Mouse (Mus musculus) heart, adult 11 months (tissue): ENCODE data around the gene Creb3l2.
A peak's percentile ranks its signal among the peaks of the same experiment; 100 is the strongest.

Experiments used
- DNase-seq: peaks from one replicate; pipeline ENCODE4 v3.0.0; 2022

Gene Creb3l2

GRCm38 (mm10) chr6:37407876-37408275, 34.1 kb downstream of the Creb3l2 start:
- no peak for DNase-seq

- peak; percentile 87 for DNase-seq
These were observed 35.0 kb downstream of the Creb3l2 start for GRCm38 (mm10) chr6:37406903-37407302.

GRCm38 (mm10) chr6:37406018-37406417, 35.9 kb downstream of the Creb3l2 start:
- DNase-seq, result no peak

GRCm38 (mm10) chr6:37404325-37404724, 37.6 kb downstream of the Creb3l2 start:
- DNase-seq, result no peak

GRCm38 (mm10) chr6:37401928-37402327, 40.0 kb downstream of the Creb3l2 start:
- peak; percentile 88 for DNase-seq

GRCm38 (mm10) chr6:37400866-37401525, 41.0 kb downstream of the Creb3l2 start:
- peak; percentile 90 for DNase-seq

GRCm38 (mm10) chr6:37400167-37400566, 41.8 kb downstream of the Creb3l2 start:
- DNase-seq, result peak; percentile 87

- DNase-seq, result peak; percentile 98
These were observed 43.0 kb downstream of the Creb3l2 start for GRCm38 (mm10) chr6:37398943-37399342.

- DNase-seq, result no peak
These were observed 44.0 kb downstream of the Creb3l2 start for GRCm38 (mm10) chr6:37397973-37398372.

- DNase-seq, result no peak
These were observed 44.7 kb downstream of the Creb3l2 start for GRCm38 (mm10) chr6:37397254-37397653.

GRCm38 (mm10) chr6:37396127-37396526, 45.8 kb downstream of the Creb3l2 start:
- DNase-seq, result no peak

- no peak for DNase-seq
These were observed 48.7 kb downstream of the Creb3l2 start for GRCm38 (mm10) chr6:37393263-37393662.

GRCm38 (mm10) chr6:37392262-37392661, 49.7 kb downstream of the Creb3l2 start:
- no peak for DNase-seq

GRCm38 (mm10) chr6:37391313-37391712, 50.6 kb downstream of the Creb3l2 start:
- DNase-seq, result peak; percentile 98

- DNase-seq, result no peak
These were observed 53.0 kb downstream of the Creb3l2 start for GRCm38 (mm10) chr6:37388960-37389359.

GRCm38 (mm10) chr6:37388501-37388900, 53.4 kb downstream of the Creb3l2 start:
- no peak for DNase-seq

- no peak for DNase-seq
These were observed 54.7 kb downstream of the Creb3l2 start for GRCm38 (mm10) chr6:37387281-37387680.

GRCm38 (mm10) chr6:37385602-37386285, 56.2 kb downstream of the Creb3l2 start:
- DNase-seq, result no peak

GRCm38 (mm10) chr6:37382761-37383160, 59.2 kb downstream of the Creb3l2 start:
- no peak for DNase-seq

GRCm38 (mm10) chr6:37377836-37378580, 63.9 kb downstream of the Creb3l2 start:
- no peak for DNase-seq

- peak; percentile 97 for DNase-seq
These were observed 64.6 kb downstream of the Creb3l2 start for GRCm38 (mm10) chr6:37377387-37377786.

- DNase-seq, result peak; percentile 94
These were observed 66.5 kb downstream of the Creb3l2 start for GRCm38 (mm10) chr6:37375452-37375851.

GRCm38 (mm10) chr6:37371341-37371740, 70.6 kb downstream of the Creb3l2 start:
- no peak for DNase-seq

- no peak for DNase-seq
These were observed 71.4 kb downstream of the Creb3l2 start for GRCm38 (mm10) chr6:37370566-37370965.
